Mouse (Mus musculus) heart, postnatal 0 days (tissue): ENCODE measurements at regions not wholly inside any gene's neighbourhood (a gene's known extent, or its start where the extent isn't known, plus 50 kb on each side); places are given as distances from the start of the nearest gene placed in this dataset.

Experiments used
- CTCF ChIP-seq: IDR thresholded peaks from 2 replicates; pipeline ENCODE4 v1.5.1; 2016; ENCODE audit warnings: antibody characterized with exemption, control low read depth, low read depth
- EP300 ChIP-seq: IDR thresholded peaks from 2 replicates; pipeline ENCODE4 v1.6.1; 2016; ENCODE audit warnings: antibody characterized with exemption, low read depth

- TF ChIP-seq EP300 (peak; percentile 63; the same call in 1 of the 2 replicates), CTCF (no peak)
Measured at GRCm38 (mm10) chr4:11877945-11878344, 103.1 kb downstream of the Gm10604 start.
